Mouse (Mus musculus): ENCODE measurements around the gene Wnk2.

Wnk2 gene

GRCm38 (mm10) chr13:48994903-48995302 lies 152.9 kb downstream of the Wnk2 start:
- intact Hi-C loops (cut with DNase I): loop anchor here (5.0 kb wide), 1 partner anchor 338 kb away; no protein-coding TSS in a partner anchor

GRCm38 (mm10) chr13:48992914-48993313 lies 154.9 kb downstream of the Wnk2 start:
- intact Hi-C loops (cut with DNase I): no loop called here

GRCm38 (mm10) chr13:48990138-48990537 lies 157.7 kb downstream of the Wnk2 start:
- intact Hi-C loops (cut with DNase I): no loop called here

Data from adrenal gland (tissue).